Mouse (Mus musculus) thymus, postnatal 36 days (tissue): ENCODE data around the gene Castor1.

ENCODE experiments used
- DNase-seq, 2 experiments: peaks; one replicate each; pipeline ENCODE4 v3.0.0; 2022; ENCODE audit warnings: mixed read lengths in 2 of 2

The Castor1 gene

DNA sequence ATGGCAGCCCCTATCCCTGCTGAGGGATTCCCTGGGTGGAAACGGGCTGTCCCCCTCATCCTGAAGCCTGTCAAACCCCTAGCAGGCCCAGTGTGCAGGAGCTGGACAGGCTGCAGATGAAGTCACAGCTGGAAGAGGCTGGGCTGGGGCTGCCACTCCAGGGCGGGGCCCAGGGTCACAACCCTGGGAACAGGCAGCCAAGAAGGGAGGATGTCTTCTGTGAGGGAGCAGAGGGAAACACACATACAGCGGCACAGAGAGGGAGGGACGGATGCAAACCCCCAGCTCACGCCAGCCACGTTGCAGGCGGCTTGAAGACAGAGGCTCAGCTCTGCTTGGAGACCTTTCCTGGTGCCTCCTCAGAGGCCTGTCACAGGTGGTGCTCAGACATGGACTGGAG lies 46.0 kb downstream of the Castor1 start:
- DNase-seq = no peak

DNA sequence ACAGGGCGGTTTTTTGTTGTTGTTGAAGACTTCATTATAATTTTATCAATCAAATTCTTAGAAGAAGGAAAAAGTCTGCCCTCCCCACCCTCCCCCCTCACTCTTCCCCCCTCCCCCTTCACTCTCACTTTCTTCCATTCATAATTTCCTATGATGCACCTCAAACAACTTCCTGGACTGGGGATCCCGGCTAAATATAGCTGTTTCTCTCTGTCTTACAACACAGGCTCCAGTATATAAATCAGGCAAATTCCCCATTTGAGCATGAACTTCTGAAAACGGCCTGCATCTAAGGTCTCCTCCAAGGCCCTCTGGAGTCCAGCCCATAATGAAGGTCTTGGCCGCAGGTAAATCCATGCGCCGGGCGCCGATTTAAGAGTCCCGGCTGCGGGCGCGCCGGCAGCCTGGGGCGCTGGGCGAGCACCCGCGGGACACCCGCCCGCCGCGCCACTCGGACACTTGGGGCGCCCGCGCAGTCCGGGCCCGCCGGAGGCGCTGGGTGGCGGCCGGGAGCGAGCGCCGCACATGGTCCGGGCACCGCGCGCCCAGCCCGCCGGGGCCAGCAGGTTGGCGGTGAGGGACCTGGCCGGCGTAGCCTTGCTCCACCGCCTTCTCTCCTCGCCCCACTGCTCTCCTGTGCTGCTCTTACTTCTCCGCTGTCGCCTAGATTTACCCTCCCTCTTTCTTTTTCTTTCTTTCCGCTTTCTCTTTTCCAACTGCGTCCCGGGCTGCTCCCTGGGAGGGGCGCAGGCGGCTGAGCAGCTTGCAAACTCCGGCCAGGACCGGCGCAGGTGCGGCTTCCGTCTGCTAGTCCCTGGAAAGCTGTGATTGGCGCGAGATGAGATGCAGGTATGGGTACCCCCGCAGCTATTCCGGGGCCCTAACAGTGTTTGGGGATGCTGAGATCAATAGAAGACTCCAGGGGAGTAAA lies 48.5 kb downstream of the Castor1 start:
- no peak for DNase-seq

DNA sequence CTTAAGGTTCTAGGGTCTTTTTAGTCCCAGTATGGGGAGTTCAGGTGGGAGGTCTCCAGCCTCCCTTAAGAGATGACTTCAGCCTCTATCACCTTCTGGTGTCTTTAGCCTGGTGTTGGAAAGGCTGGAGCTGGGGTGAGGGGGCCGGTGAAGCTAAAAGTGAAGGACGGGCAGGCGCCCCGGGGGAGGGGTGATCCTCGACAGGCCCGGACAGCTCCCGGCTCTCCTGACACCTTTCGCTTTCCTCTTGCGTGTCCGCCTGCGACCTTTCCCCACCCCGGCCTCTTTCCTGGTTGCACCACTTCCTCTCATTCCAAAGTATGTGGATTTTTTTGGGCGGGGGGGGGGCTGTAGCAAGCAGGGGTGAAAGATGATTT lies 49.2 kb downstream of the Castor1 start:
- no peak for DNase-seq

DNA sequence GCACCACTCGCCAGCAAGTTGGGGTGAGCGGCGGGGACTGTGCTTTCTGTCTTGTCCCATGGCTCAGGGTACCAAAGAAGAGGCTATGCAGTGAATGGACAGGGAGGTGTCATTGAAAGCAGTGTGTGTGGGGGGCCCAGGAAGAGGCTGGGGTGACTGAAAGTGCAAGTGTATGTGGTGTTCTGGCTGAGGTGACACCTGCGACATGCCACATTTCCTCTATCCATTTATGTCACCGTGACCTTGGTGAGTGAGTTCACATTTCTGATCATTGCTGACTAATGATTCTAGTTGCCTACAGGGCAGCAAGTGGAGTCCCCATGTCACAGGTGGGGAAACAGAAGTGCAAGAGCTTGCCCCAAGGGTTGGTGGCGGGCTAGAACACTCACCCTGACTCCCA lies 50.5 kb downstream of the Castor1 start:
- no peak for DNase-seq

DNA sequence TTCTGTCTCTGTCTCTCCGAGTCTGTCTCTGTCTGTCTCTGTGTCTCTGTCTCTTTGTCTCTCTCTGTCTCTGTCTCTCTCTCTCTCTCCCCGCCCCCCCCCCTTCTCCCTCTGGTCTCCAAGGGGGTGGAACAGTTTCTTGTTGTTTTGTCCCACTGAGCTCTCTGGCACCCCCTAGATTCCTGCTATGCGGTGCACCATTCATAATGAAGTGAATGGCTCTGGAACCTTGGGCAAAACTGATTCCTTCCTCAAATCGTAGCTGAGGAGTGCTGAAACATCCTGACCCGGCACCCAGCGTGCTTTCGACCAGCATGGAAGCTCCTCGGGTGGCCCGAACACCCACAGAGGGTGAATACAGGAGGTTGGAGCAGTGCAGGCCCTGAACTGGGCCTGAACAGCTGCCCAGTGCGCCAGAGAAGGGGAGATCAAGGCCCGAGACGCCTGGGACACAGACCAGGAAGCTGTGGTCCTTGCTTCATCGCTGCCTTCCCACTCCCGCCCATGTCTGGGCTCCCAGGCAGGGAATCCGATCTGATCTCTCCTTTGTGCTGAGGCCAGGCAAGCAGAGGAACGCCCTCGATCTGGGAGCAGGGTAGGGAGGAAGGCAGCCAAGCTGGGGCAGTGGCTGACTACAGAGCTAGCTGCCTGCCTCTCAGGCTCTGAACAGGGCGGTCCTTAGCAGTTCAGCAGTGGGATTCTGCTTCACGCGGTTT lies 52.9 kb downstream of the Castor1 start:
- DNase-seq = no peak

DNA sequence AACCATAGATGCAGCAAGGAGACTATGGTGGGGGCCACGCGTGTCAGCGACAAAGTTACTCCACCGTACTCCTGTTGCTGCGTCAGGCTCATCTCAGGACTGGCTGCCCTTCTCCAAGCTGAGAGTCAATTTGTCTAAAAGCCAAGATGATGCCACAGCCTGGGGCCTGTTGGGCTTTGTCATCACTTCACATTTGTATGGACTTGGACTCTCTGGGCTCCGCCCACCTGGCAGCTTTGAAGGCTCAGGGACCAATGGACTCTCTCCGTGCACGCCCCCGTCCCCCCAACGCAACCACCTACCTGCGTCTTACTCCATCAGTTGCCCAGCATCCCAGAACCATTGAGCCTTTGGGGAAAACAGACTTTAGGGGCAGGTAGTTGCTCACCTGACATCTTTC lies 53.5 kb downstream of the Castor1 start:
- DNase-seq = no peak
